Mouse (Mus musculus): ENCODE data around the gene Prcc. TPM values are rescaled to one million over a fixed set of nuclear protein-coding genes. Genes with fewer than 3 reads are reported as not detected.
"Not testable (repeated sequence)": the region's sequence is repeated elsewhere in the genome, so short reads cannot be mapped to it uniquely, and the experiment has no call there.

The Prcc gene
- total RNA-seq, 2 experiments from 2014 or later = 56.7 to 58.3 TPM

DNA sequence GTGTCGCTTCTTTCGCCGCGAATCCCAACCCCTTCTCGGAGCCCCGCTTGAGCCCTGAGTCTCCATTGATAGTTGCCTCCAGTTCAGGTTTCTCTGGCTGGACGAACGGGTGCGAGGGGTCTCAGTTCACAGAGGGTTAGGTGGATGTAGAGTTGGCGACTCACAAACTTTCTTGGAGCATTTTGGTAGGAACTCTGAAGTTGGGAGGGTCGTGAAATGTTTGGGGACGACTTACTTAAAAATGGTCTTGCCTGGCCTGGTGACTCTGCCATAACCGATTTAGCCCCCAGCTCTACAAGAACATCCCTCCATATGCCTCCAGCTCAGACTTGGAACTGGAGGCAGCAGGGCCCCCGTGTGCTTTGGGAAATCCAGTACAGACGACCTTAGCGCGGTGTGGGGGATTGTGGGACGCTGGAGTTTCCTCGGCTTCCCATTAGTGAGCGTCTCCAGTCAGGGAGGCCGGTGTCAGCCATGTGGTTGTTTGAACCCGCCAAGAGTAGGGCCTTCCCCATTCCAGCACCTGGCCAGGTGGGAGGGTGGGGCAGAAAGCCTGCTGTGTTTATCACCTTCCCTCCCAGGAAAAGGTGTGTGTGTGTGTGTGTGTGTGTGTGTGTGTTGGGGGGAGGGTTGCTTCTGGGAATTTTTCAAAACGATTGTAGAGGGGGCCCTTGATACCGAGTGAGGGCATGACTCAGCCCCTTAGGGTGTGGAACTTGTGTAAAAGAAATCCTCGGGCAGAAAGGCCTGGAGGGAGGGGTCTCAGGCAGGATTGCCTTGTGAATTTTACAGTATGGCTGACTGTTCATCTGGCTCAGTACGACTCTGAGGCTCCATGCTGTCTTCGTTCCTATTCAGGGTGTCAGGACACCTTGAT is 21.8 kb upstream of the Prcc start:
- peak in 1 of 2 experiments; percentile 33 for DNase-seq (ENCODE audit: low spot score in 2 of 2)

DNA sequence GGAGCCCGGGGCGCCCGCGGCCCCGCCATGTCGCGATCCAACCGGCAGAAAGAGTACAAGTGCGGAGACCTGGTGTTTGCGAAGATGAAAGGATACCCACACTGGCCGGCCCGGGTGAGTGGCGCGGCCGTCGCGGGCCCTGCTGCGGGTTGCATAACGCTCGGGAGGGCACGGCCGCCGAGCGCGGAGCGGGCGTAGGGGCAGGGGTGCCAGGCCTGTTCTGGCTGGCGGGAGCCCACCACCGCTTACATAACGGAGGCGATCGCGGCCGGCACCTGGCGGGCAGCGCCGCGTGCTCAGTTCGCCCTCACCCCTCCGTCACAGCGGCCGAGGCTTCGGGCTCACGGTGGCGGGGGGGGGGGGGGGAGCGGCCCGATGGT is 21.2 kb upstream of the Prcc start:
- DNase-seq (ENCODE audit: low spot score in 2 of 2) = peak; percentile 29 to 54

DNA sequence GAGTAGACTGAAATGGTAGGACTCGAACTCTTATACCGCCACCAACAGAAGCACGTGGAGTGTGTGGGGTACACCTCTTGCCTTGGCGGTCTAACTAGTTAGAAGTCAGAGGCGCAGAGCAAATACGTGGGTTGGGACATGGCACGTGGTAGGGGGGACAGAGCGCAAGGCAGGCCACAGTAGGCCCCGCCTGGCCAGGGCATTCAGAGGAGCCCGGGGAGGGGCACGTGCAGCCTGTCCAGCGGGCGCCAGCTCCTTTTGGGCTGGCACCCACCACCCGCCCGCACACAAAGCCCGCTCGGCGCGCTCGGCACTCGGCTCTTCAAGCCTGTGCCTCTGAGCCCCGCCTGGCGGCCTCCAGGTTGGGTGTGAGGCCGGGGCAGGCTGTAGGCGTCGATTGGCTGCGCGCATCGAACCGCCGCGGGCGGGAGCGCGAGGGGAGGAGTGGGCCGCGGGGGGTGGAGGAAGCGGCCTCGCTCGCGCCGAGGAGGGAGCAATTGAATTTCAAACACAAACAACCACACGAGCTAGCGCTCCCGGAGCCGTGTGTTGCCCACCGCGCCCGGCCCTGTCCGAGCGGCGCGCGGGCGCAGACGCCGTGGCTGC is 20.6 kb upstream of the Prcc start, which contains the start of gene Hdgf:
Hdgf (plus strand) TSS at position 442 of the 606 bp plus-strand sequence.
- peak; percentile 89 to 94 for DNase-seq (ENCODE audit: low spot score in 2 of 2)

DNA sequence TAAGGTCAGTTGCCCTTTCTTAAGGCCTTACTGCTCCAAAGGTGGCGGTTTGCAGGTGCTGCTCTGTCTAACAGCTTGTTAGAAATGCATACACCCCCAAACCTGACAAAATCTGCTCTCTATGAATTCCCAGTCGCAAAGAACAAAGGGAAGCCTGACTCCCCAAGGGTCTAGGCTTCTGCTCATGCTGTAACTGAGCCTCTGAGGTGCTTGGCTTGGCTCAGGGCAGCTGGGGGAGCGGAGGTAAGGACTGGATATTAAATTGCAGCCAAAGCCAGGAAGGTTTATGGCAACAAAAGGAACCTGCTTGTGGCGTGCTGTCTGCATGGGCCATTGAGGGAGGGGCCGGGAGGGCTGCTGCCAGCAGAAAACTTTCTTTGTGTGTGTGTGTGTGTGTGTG is 18.4 kb upstream of the Prcc start:
- no peak for DNase-seq (ENCODE audit: low spot score in 2 of 2)

DNA sequence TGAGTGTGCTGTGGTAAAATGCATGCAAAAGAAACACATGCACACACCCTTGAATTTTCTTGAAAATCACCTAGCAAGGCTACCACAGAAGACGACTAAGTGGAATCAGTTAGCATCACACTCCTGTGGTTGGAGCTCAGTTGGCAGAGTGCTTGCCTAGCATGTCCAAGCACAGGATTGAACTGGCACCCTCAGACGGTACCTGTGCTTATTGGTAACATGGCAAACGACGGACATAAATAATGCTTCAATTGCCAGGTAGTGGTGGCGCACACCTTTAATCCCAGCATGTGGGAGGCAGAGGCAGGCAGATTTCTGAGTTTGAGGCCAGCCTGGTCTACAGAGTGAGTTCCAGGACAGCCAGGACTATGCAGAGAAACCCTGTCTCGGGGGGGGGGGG is 16.6 kb upstream of the Prcc start:
- DNase-seq (ENCODE audit: low spot score in 2 of 2) = not testable (repeated sequence)

DNA sequence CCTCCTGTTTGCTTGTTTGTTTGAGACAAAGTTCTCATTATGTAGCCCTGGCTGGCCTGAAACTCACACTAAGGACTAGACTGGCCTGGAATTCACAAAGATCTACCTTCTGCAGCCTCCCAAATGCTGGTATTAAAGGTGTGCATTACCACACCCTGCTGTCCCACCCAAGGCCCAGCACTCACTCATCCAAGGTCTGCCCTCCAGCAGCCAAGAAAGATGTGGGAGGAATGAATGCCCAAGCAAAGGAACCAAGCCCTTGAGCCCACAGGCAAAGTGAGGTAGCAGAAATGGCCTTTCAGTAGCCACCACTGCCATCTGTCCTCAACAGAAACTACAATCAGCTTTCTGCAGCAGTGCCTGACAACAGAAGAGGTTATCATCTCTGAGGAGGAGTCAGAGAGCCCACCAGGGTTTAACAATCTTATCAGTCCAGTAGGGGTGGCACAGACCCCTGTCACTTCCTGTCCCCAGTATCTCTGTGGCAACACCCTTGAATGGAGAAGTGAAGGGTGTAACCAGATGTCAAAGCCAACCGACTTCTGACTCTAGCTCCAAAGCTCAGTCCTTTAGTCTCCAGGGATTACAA is 15.7 kb upstream of the Prcc start:
- DNase-seq (ENCODE audit: low spot score in 2 of 2) = no peak

DNA sequence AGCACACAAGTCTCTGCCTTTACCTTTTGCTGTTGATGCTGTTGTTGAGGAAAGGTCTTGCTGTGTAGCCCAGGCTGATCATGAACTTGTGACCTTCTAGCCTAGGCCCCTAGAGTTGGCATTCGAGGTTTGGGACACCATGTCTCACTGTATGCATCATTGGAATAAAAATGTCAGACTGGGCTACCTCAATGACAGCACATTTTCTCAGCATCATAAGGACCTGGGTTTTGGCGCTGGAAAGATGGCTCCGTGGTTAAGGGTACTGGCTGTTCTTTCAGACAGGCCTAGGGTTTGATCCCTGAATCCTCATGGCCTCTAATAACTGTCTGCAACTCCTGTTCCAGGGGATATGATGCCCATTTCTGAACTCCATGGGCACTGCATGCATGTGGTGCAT is 14.4 kb upstream of the Prcc start:
- no peak for DNase-seq (ENCODE audit: low spot score in 2 of 2)

DNA sequence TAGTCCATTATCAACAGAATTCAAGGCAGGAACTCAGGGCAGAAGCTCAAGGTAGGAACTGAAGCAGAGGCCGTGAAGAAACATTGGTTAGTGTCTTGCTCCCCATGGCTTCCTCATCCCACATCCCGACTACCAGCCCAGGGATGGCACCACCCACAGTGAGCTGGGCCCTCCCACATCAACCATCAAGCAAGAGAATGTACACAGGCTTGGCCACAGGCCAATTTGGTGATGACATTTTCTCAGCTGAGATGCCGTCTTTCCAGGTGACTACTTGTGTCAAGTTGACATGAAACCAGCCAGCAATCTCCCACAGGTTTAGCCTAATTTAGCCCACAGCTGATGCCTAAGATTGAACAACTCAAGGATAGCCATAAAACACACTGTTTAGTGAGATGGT is 13.9 kb upstream of the Prcc start:
- DNase-seq (ENCODE audit: low spot score in 2 of 2) = no peak

DNA sequence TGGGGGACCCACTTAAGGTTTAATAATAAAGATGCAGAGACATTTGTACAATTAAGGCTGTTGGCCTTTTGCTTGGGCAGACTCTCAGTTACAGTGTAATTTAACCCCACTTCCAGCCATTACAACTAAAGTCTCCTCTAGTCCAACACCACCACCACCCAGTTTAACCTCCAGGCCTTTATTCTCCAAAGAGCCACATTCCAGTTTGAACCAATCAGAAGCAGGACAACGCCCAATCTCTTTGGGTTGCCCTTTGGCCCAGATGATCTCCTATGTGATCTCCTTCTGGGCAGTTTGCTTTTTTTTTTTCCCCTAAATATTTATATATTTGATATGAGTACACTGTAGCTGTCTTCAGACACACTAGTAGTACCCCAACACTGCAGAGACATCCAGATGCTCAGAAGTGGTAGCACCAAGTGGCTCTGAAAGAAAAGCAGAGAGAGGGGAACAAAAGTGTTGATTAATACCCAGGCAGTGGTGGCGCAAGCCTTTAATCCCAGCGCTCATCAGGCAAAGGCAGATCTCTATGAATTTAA is 8.0 kb upstream of the Prcc start:
- no peak for DNase-seq (ENCODE audit: low spot score in 2 of 2)

DNA sequence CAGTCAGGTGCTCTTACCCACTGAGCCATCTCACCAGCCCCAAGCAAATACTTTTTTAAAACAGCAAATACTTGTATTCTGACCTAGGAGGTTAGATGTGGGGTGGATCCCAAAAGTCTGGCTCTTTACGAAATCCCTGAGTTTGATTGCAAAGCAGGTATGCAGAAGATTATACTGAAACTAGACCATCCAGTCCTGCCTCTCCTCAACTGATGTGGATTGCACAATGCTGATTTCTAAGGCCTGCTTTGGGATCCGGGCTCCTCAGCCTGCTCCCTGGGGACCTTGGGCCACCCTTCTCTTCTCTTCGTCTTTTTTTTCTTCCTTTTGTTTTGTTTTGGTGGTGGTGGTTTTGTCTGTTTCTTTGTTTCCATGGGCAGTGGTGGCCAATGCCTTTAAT is 6.1 kb upstream of the Prcc start:
- DNase-seq (ENCODE audit: low spot score in 2 of 2) = no peak

DNA sequence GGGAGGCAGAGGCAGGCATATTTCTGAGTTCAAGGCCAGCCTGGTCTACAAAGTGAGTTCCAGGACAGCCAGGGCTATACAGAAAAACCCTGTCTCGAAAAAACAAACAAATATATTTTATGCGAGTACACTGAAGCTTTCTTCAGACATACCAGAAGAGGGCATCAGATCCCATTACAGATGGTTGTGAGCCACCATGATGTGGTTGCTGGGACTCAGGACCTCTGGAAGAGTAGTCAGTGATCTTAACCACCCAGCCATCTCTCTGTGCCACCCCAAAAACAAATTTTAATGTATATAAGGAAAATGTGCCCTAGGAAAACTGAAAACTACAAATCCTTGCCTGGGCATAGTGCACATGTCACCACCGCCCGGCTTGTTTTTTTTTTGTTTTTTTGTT is 2.0 kb upstream of the Prcc start:
- DNase-seq (ENCODE audit: low spot score in 2 of 2) = not testable (repeated sequence)

DNA sequence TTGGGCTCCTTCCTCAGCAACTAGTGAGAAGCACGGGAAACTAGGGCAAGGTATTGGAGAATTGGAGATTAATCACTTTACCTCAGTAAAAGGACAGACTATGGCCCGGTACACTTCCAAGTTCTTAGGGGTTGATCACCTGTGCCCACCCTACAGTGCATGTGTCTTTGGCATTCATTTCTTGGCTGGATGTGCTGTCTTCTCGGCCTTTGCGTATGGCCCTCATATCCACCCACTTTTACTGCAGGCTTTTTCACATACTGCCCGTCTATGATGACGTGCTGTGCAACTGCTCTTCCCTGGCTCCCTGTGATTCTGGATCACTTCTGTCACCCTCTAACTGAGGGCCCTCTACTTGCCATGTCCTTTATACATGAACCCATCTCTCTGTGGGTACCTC is 1.0 kb upstream of the Prcc start:
- DNase-seq (ENCODE audit: low spot score in 2 of 2) = no peak

DNA sequence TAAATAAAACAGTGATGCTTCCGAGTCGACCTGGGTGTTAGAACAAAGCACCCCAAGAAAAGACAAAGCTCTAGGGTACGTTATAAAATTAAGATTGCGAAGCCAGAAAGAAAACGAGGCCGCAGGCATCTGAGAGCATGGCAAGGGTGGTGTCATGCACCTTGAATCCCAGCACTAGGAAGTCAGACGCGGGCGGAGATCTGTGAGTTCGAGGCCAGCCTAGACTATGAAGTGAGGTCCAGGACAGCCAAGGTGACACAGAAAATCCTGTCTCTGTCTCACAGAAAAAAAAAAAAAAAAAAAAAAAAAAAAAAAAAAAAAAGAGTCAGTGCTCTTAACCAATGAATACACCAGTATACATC is 577 bp upstream of the Prcc start:
- no peak for DNase-seq (ENCODE audit: low spot score in 2 of 2)

DNA sequence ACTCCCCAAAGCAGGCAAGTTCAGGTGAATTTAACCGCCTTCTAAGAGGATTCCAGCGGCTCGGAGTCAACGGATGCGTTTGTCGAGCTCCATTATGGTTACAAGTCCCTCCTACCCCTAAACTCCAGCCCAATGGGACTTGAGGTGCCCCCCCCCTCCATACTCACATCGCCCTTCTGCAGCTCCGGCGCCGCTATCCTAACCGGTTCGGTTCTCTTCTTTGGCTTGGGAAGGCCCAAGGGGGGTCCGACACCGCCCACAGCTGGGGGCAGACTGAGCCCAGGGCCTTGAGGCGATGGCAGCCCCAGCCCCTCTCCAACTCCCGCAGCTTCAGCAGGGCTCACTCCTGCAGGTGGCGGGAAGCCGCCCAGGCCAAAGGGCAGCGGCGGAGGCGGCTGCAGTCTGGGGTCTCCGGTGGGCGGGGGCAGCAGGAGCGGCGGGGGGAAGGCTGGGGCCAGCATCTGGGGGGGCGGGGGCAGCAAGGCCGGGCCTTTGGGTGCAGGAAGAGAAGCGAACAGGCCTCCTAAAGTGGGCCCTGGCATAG is 628 bp downstream of the Prcc start:
- DNase-seq (ENCODE audit: low spot score in 2 of 2) = peak; percentile 28 to 41

DNA sequence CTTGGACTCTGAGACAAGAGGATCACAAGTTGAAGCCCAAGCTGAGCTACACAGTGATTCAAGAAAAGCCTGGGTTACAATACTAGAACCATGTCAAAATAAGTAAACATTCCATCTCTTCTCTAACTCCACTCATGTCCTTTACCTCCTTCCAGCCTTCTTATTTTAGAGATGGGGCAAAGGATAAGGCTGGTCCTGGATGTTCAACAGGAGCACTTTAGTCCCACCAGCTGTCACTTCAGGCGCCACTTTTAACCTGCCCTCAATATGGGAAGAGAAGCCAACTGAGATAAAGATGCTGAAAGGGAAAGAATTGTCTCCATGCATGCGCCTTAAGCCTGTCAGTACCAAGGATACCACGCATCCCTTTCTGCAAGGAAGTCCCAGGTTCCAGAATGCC is 1.1 kb downstream of the Prcc start:
- no peak for DNase-seq (ENCODE audit: low spot score in 2 of 2)

DNA sequence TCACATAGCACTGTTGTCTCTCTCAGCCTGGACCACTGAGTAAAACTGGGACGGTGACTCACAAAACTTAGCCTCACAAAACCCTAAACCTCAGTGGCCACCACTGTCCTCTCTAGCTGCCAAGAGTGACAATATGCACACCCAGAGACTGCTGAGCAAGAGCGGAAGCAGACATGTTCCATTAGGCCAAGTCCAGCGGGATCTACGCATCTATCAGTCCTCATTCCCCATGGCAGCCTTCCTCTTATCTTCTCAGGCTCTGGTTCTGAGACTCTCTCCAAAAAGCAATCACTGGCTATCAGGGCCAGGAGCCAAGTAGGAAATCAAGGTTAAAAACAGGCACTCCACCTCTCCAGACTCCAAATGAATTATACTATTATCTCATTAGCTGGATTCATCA is 7.7 kb downstream of the Prcc start:
- DNase-seq (ENCODE audit: low spot score in 2 of 2) = no peak

DNA sequence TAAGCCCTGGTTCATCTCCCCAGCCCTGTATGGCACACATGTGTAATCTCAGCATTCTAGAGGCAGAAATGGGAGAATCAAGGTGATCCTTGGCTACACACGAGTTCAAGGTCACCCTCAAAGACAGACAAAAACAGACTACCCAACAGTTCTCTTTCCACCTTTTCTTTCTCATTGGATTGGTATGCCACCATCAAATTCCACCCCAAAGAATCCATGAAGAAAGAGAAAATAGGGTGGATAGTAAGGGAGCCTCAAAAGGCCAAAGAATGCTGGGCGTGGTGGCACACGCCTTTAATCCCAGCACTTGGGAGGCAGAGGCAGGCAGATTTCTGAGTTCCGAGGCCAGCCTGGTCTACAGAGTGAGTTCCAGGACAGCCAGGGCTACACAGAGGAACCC is 21.3 kb downstream of the Prcc start:
- not testable (repeated sequence) for DNase-seq (ENCODE audit: low spot score in 2 of 2)

DNA sequence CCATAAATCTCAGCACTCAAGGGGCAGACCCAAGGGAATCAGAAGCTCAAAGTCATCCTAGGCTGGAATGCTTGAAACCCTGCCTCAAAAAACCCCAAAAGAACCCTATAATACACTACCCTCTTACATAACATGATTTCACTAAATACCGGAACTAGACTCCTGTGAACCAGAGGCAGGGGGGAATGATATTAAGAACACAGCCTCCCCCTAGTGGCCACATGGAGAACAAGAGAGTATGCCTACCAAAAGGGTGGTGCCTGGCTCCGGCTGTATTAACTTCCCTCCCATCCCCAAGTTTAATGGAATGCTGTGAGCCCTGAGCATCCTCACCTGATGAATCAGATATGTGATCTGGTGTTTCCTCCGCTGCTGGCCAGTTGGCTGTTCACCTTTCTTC is 25.6 kb downstream of the Prcc start:
- peak; percentile 37 to 53 for DNase-seq (ENCODE audit: low spot score in 2 of 2)

DNA sequence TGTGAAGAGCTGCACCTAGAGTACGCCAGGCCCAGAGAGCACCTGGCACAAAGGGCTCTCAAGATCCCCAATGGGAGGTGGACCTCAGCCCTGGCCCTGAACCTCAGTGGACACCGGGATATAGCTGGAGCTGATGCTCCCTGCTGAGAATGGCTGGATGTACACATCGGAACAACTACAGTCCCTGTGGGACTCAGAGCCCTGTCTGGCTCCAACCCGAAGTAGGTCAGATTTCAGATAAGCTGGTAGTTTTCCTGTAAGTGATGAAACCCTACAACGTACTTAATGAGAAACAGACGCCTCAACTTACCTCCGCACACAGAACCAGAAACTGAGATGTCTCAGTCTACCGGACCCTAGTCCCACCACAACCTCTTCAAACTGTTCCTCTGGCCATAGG is 27.7 kb downstream of the Prcc start:
- no peak for DNase-seq (ENCODE audit: low spot score in 2 of 2)

DNA sequence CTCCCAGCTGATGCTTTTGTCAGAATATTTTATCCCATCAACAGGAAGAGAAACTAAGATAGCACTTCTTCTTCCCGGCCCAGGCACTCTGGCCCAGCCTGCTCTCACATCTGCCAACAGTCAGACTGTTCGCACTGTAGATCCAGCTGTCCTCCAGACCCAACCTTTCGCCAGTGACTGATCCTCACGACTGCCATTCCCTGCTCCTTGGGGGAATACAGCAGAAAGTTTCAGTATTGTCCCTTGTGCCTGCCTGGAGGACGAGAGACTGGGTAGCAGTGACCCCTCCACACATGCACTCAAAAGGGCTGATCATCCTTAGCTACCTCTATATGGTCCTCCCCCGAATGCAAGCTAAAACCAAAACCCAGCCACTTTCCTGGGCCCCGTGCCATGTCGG is 29.5 kb downstream of the Prcc start:
- no peak for DNase-seq (ENCODE audit: low spot score in 2 of 2)

DNA sequence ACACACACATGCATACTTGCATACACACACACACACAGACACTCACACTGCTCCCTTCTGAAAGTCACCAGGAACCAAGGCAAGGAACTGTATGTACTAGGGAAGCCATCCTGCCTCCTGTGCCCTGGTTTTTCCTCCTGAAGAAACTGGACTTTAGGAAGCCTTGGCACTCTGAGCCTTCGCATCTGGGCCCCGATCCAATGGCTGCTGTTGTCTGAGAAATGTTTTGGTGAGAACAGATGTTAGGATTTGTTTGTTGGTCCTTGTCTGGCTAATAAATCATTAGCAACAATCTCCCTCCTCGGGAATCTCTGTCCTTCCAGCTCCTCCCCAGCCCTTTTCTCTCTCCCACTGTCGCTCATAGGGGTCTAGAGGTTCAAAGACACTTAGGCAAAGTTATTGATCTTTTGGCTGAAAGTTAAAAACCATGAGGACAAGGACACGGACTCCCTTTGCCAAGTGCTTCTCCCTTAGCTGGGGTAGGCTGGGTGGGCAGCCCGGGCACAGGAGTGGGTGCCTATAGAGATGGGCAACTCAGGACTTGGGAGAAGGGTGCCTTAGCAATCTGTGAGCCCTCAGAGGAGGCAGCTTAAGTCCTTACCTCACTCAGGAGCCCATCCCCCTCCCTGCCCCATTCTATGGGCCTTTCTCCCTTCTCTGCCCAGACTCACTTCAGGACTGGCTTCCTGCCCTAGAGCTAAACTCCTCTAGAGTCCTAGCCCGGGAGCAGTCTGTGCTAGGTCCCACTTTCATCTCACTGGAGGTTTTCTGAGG is 30.4 kb downstream of the Prcc start:
- peak in 1 of 2 experiments; percentile 28 for DNase-seq (ENCODE audit: low spot score in 2 of 2)

All from gastrocnemius, postnatal 4 days (tissue).